Mouse (Mus musculus): ENCODE data around the gene Plcxd2. TPM values are rescaled to one million over a fixed set of nuclear protein-coding genes. Genes with fewer than 3 reads are reported as not detected.

Plcxd2 gene
- total RNA-seq (2021), result under 1 TPM; 0.15 to 0.19 TPM
- long read RNA-seq, experiment 1, result 0 reads
- long read RNA-seq, experiment 2, result 0 reads

GRCm38 (mm10) chr16:46010153-46010905 is at the start of gene Plcxd2:
Gene Plcxd2 (minus strand): TSS chr16:46010218.
- DNase-seq, result peak; percentile 95

DNA sequence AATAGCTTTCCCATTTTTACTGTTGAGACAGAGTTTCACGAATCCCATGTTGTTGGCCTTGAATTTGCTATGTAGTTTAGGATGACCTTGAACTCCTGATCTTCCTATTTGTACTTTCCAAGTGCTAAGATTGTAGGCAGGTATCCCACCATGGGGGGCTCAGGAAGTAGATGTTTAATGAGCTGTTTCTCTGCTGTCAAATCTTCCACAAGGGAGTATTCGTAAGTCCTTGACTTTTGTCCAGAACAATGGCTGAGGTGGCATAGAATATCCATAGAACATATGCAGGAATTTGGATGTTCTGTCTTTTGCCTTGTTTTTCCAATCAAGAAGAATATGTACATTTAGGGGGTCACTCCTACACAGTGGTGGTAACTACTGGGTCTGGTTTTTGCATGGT is 36.9 kb upstream of the Plcxd2 start:
- DNase-seq, result no peak

- no peak for DNase-seq
Observed at GRCm38 (mm10) chr16:46036261-46036660, 26.2 kb upstream of the Plcxd2 start.

- DNase-seq, result peak; percentile 30
Observed at GRCm38 (mm10) chr16:46033896-46034295, 23.9 kb upstream of the Plcxd2 start.

DNA sequence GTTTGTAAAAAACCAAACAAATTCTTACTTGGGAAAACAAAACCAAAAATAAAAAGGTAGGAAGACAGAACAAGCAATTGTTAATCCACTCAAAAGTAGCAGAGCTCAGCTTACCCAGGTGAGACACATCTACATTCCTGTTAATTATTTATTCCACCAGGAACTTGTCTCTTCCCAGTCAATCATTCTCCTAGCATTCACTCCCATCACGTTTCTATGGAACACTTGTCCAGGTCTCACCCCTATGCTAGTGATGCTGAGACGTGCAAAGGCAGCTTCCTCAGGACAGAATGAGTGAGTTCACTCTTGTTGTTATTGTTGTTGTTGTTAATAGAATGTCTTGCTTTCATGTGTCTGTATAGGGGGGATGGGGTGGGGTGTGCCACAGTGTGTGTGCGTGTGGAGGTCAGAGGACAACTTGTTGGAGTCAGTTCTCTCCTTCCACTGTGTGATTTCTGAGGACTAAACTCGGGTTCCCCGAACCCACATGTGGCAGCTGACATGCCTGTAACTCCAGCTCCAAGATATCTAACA is 13.0 kb upstream of the Plcxd2 start:
- no peak for DNase-seq

- peak; percentile 33 for DNase-seq
Observed at GRCm38 (mm10) chr16:46022189-46022928, 12.3 kb upstream of the Plcxd2 start.

DNA sequence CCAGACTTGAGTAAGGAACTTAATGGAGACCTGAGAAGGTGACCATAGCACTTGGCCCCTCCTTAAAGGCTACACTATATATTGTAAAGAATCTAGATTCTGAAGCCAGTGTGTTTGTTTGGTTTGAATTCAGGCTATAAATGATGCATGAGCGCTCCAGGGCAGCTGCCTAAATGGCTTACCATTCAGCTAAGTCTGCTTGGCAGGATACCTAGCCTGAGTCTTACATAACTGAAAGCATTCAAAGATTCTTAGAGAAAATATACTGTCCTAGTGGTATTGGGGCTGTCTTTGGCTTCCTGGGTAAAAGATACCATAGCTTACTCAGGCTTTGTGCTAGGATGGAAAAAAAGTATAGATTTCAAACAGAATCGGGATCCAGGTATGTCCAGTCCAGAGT is 11.3 kb upstream of the Plcxd2 start:
- DNase-seq, result no peak

DNA sequence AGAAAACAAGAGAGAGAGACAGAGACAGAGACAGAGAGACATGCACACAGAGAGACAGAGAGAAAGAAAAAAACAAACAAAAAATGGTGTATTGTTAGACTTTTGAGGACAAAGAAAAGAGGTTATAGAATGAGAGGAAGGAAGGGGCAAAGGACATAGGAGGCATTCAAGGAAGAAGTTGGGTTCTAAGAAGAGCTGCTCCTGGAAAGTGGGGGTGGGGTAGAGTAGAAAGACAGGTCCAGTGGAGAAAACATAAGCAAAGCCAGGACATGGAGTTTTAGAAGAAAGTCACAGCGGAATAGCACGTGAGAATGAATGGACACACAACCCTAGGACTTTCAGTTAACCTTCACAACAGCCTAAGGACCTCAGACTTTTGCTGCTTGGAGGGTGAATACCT is 10.4 kb upstream of the Plcxd2 start:
- DNase-seq, result no peak

DNA sequence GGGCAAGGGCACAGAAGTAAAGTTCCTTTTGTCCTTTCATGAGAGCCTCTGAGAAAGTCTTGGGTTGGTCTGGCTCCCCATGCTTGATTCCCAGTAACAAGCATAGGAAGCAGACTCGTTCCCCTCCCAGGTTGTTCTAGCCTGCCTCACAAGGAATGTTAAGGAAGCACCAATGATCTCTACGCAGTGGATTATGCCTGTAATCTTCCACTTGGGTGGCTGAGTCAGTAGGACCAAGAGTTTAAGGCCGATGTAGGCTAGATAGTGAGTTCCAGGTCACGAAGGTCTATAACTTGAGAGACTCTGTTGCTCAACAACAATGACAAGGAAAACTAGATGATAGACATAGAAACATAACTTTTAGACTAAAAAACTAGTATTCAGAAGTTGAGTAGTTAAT is 9.8 kb upstream of the Plcxd2 start:
- no peak for DNase-seq

GRCm38 (mm10) chr16:46019359-46019758 is 9.3 kb upstream of the Plcxd2 start:
- no peak for DNase-seq

DNA sequence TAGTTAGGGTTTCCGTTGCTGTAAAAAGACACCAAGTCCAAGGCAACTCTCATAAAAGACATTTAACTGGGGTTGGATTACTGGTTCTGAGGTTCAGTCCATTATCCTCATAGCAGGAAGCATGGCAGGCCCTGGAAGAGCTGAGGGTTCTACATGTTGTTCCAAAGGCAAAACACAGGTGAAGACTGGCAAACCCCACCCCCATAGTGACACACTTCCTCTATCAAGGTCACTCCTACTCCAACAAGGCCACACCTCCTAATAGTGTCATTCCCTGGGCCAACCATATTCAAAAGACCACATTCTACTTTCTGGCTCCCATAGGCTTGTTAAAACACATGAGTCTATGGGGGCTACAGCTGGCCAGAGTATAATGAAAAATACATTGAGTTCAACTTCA is 1.7 kb upstream of the Plcxd2 start:
- no peak for DNase-seq

DNA sequence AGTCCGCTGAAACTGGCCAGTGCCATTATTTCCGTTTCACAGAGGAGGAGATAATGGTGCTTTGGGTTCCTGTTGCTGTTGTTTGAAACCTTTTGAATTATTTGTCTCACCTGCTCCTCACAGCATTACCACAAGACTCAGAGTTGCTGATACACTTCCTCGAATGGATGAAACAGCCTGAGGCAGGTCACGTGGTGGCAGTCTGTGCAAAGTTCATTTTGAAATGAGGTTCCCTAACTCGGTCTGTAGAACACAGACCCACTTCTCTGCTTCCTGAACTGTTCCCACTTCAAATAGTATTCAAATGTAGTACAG is 845 bp upstream of the Plcxd2 start:
- no peak for DNase-seq

- DNase-seq, result no peak
Observed at GRCm38 (mm10) chr16:46009717-46010116, 301 bp downstream of the Plcxd2 start.

GRCm38 (mm10) chr16:46008766-46009165 is 1.3 kb downstream of the Plcxd2 start:
- no peak for DNase-seq

- no peak for DNase-seq
Observed at GRCm38 (mm10) chr16:46008036-46008605, 1.9 kb downstream of the Plcxd2 start.

DNA sequence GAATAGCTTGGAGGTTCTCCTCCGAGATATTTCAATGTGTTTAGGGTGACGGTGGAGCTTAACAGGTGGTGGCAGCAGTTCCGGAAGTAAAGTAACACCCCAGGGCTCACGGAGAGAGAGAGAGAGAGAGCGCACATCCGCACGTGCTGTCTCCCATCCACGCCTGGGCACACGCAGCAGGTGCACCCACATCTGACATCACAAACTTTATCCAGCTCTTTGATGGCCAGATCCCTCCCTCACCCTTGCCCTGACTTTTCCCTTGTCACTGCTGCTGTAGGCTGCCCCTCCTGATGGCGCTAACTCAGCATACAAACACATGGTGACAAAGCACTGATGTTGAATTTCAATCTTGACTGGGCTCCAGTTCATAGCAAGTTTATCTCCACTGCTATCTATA is 3.8 kb downstream of the Plcxd2 start:
- DNase-seq, result no peak

GRCm38 (mm10) chr16:46001550-46002166 is 8.4 kb downstream of the Plcxd2 start:
- no peak for DNase-seq

DNA sequence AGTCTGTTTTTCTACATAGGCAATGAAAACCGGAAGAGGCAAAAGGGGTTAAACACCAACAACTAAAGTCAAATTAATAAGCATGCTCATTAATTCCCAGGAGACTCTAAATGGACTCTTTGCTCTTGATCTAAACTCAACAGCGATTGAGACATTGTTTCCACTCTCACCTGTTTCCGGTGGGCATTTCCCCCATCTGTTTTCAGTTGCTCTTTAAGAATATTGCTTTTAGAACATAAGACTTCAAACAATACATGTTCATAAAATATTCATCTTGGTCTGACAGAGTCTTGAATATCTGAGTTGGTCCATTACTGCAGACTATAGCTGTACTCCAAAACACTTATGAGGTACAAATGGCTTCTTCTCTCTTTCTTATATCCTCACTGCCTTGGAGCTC is 9.0 kb downstream of the Plcxd2 start:
- no peak for DNase-seq

GRCm38 (mm10) chr16:45999374-46000191 is 10.4 kb downstream of the Plcxd2 start:
- DNase-seq, result no peak

DNA sequence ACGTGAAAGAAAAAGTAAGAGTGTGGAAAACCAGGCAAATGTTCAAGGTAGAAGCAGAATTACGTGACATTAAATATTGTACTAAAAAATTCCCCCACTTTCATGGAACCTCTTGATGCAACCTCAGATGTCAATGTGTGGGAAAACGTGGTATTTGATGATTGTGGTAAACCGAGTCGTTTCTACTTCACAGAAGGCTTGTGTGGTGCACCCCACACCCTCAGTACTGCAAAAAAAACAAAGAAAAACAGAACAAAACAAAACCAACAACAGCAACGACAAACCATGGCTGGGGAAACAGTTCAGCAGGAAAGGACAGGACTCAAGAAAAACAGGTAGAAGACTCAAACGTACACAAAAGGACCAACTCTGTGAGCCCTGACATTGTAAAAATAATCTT is 11.8 kb downstream of the Plcxd2 start:
- DNase-seq, result no peak

- no peak for DNase-seq
Observed at GRCm38 (mm10) chr16:45990901-45991676, 18.9 kb downstream of the Plcxd2 start.

Measured in gastrocnemius, postnatal 25 days (tissue).